ENCODE assay signal across 9 mouse cellular contexts in genomic region chr9:28289696-28290330, GRCm38 (mm10).
A peak's percentile ranks its signal among the peaks of the same experiment; 100 is the strongest.
DNase-seq lines count a peak whose midpoint lies in the region; ATAC-seq lines count a peak whose summit lies in the region.
"Had no signal": no experiment of that assay in that cellular context is flagged by ENCODE, and none has a peak within 500 bp of the region (broad histone marks: within the 10 kb centered on the region; RNA-seq: fewer than 3 reads in every experiment).

No protein-coding gene starts in this region.

- ATAC-seq in heart, embryonic 12.5 days (ENCODE audit: insufficient number of reproducible peaks, low FRiP score), result no peak
- peak; percentile 88 to 92 for ATAC-seq in hematopoietic stem cell, adult 5-6 weeks (replicated peaks in 1 of 2; ENCODE audit: insufficient read depth in 1 of 2, low FRiP score in 2 of 2, low TSS enrichment in 1 of 2, low read depth in 1 of 2, poor library complexity in 2 of 2, severe bottlenecking in 2 of 2)
- ATAC-seq in inflammation-experienced regulatory T-cells, adult 6 months, result no peak
- no peak for ATAC-seq in hindbrain, embryonic 13.5 days (ENCODE audit: low FRiP score)
- ATAC-seq: midbrain, embryonic 15.5 days had no signal

- no peaks in the 10 kb centered on the region for H3K36me3 ChIP-seq in heart, embryonic 12.5 days
- H3K36me3 ChIP-seq in hindbrain, embryonic 13.5 days, result no peaks in the 10 kb centered on the region
- H3K36me3 ChIP-seq: midbrain, embryonic 15.5 days had no signal

- H3K4me2 ChIP-seq in heart, embryonic 12.5 days, result no peak overlapping the region
- no peak overlapping the region for H3K4me2 ChIP-seq in hindbrain, embryonic 13.5 days
- H3K4me2 ChIP-seq: midbrain, embryonic 15.5 days had no signal

- H3K9me3 ChIP-seq in heart, embryonic 12.5 days (replicated peaks), result 0 out of 2 replicates have a peak, but pooled peaks cover 3% of the 10 kb centered on the region
- 0 out of 2 replicates have a peak, but pooled peaks cover 5% of the 10 kb centered on the region for H3K9me3 ChIP-seq in hindbrain, embryonic 13.5 days
- H3K9me3 ChIP-seq: midbrain, embryonic 15.5 days had no signal

- no peak overlapping the region for H3K9ac ChIP-seq in heart, embryonic 12.5 days
- H3K9ac ChIP-seq in hindbrain, embryonic 13.5 days, result no peak overlapping the region
- H3K9ac ChIP-seq: midbrain, embryonic 15.5 days had no signal

- H3K27ac ChIP-seq in heart, embryonic 12.5 days (ENCODE audit: poor library complexity, severe bottlenecking), result no peak overlapping the region
- H3K27ac ChIP-seq in hindbrain, embryonic 13.5 days, result no peak overlapping the region
- H3K27ac ChIP-seq: midbrain, embryonic 15.5 days had no signal

- H3K4me3 ChIP-seq in heart, embryonic 12.5 days, result no peak overlapping the region
- no peak overlapping the region for H3K4me3 ChIP-seq in hindbrain, embryonic 13.5 days
- H3K4me3 ChIP-seq: midbrain, embryonic 15.5 days had no signal

- peak; percentile 43 to 49 for DNase-seq in heart, adult 18-20 months
- peak; percentile 67 for DNase-seq in Muller cell, postnatal 12 days (ENCODE audit: inconsistent ontology term)
- peak; percentile 76 for DNase-seq in cerebellum, adult 11-12 months
- DNase-seq in testis, postnatal 10 days (ENCODE audit: low spot score), result no peak

- no peaks in the 10 kb centered on the region for H3K27me3 ChIP-seq in heart, embryonic 12.5 days (replicated peaks)
- no peaks in the 10 kb centered on the region for H3K27me3 ChIP-seq in hindbrain, embryonic 13.5 days
- H3K27me3 ChIP-seq: midbrain, embryonic 15.5 days had no signal

- peaks cover 14% of the 10 kb centered on the region for H3K4me1 ChIP-seq in heart, embryonic 12.5 days (replicated peaks)
- H3K4me1 ChIP-seq in hindbrain, embryonic 13.5 days (replicated peaks), result no peaks in the 10 kb centered on the region
- H3K4me1 ChIP-seq: midbrain, embryonic 15.5 days had no signal

- 38% methylated on average over 1 of the region's 1 CpGs for WGBS in heart, embryonic 12.5 days
- WGBS in hindbrain, embryonic 13.5 days, result 52% methylated on average over 1 of the region's 1 CpGs

Comparison
In these comparisons a context has a peak if more than half of its experiments do, and no peak if none do; other contexts are left out.
1. ATAC-seq: peak in hematopoietic stem cell, adult 5-6 weeks (2 of 2); none in heart, embryonic 12.5 days (single experiment), inflammation-experienced regulatory T-cells, adult 6 months (single experiment) and hindbrain, embryonic 13.5 days (single experiment).